Mouse (Mus musculus) C2C12 (cell line): ENCODE measurements around the gene Hes3.

Source experiments
- CTCF ChIP-seq: IDR thresholded peaks from one replicate; pipeline ENCODE4 v1.5.1; 2011; ENCODE audit not compliant: control insufficient read depth, insufficient read depth, insufficient read length
- FOSL1 ChIP-seq: IDR thresholded peaks from one replicate; pipeline ENCODE4 v1.8.0; 2011; ENCODE audit warnings: mild to moderate bottlenecking, low read length; ENCODE audit not compliant: poor library complexity, insufficient read depth, severe bottlenecking
- MAX ChIP-seq: IDR thresholded peaks from one replicate; pipeline ENCODE4 v1.6.1; 2011; ENCODE audit warnings: mild to moderate bottlenecking, control low read depth
- MYOD1 ChIP-seq: IDR thresholded peaks from one replicate; pipeline ENCODE4 v1.6.1; 2011; ENCODE audit warnings: low read depth; ENCODE audit not compliant: control insufficient read depth, insufficient read length

DNA sequence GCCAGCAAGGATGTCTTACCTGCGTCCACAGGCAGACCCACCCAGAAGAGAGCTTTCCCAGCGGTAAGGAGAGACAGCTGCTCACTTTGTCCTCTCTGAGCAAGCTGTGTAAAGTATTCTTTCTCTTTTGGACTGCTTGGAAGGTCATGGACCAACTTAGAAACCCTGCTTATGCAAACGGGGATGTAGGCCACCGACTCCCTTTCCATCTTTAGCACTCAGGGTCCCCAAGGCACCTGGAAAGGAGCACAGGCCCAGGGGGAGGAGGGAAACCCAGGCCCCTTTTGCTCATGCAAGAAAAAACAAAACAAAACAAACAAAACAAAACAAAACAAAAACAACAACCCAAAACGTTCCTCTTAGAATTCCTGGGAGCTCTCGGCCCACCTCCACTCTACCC, at the start of gene Hes3:
- no peak for TF ChIP-seq CTCF
- TF ChIP-seq MYOD1: no peak
- TF ChIP-seq MAX: no peak
- no peak for TF ChIP-seq FOSL1
